Mouse (Mus musculus) olfactory bulb, adult 2 months (tissue): ENCODE measurements around the gene Ret.

ENCODE experiments used
- CTCF ChIP-seq: fragments of 200-500 bp; IDR thresholded peaks from 2 replicates; pipeline ENCODE4 v1.5.1; 2012; ENCODE audit warnings: low read depth, mild to moderate bottlenecking, low read length, moderate library complexity; ENCODE audit not compliant: insufficient read depth
- POLR2A ChIP-seq: fragments of 200-500 bp; IDR thresholded peaks from 2 replicates; pipeline ENCODE4 v1.6.1; 2012; ENCODE audit warnings: mild to moderate bottlenecking, low read depth, low read length, moderate library complexity; ENCODE audit not compliant: insufficient read depth

DNA sequence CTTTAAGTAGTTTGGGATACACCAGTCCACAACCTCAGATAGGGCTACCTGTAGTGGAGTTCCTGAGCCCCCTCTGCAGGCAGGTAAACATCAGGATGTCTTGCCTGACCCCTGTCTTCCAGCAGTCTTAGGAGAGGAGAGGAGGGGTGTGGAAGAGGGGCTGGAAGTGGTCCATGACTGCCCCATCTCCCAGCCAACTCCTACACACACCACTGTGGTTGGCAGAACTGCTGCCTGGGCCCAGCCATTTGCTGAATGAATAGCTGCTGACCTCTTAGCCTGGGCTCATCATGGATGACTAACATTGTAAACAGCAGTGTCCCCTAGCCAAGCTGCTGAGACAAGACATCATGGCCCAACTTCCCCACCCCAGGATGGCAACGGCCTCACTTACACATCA lies 32.0 kb downstream of the Ret start:
- TF ChIP-seq POLR2A (no peak), CTCF (no peak)
